Mouse (Mus musculus) spleen, adult 18-20 months (tissue): Measurements from ENCODE around the gene Asna1.
A peak's percentile ranks its signal among the peaks of the same experiment; 100 is the strongest.

Experiments used
- DNase-seq, 2 experiments: peaks; one replicate each; pipeline ENCODE4 v3.0.0; 2022; ENCODE audit warnings: mixed read lengths in 2 of 2

Asna1 gene

DNA sequence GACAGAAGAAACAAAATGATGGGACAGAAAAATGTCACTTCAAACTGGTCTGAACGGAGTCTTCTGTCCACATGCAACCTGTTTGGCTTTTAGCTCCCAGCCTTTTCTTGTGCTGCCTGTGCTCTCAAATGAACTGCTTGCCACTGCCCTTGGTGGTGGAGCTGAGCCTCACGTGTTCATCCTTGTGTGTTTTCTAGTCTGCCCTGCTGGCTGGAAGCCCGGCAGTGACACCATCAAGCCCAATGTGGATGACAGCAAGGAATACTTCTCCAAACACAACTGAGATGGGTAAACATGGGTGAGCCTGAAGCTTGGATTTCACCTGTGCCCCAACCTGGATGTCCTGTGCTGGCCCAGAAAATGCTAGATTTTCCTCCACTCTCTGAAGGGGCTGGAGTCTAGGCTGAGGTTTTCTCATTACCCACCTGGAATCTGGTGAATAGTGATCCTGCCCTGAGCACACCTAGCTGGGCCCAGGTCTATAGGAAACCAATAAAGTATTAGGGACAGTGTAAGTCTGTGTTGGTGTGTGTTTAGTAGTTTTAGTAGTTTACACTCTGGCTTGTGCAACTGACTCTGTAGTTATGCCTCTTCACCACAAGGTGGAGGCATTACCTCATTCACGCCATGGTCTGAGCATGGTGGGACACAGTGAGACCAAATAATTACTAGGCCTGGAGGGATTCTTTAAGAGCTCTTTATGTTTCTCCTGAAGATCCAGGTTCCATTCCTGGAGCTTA lies 51.1 kb downstream of the Asna1 start:
- DNase-seq: no peak

DNA sequence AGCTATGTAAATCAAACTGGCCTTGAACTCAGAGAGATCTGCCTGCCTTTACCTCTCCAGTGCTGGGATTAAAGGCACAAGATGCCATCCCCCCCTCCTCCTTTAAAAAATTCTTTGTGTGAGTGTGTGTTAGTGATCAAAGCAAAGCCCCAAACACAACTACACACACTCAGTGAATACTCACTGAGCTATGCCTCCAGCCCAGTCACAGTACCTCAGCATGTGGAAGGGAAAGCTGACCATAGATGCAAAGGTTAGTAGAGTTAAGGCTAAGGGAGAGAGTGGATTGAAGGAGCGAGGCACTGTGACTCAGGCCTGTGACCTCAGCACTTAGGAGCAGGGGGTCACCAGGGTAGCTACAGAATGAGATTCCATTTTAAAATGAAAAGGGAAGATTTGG lies 52.0 kb downstream of the Asna1 start:
- DNase-seq: no peak

DNA sequence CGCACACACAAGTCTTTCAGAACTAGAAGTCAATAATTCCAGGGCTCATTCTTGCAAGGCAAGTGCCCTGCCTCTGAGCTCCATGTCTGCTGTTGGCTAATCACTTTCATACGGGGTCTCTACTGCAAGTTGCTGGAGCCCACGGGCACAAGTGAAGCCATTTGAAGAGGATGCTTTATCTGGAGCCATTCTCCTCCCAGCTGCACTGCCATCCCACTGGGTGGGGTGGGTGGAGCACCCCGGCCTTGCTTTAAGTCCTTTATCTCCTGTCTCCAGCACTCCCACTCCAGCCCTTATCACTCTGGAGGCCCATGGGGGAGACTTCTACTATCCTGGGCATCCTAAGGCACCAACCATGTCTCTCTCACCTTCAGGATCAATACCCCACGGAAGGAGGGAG lies 54.2 kb downstream of the Asna1 start:
- DNase-seq: no peak

DNA sequence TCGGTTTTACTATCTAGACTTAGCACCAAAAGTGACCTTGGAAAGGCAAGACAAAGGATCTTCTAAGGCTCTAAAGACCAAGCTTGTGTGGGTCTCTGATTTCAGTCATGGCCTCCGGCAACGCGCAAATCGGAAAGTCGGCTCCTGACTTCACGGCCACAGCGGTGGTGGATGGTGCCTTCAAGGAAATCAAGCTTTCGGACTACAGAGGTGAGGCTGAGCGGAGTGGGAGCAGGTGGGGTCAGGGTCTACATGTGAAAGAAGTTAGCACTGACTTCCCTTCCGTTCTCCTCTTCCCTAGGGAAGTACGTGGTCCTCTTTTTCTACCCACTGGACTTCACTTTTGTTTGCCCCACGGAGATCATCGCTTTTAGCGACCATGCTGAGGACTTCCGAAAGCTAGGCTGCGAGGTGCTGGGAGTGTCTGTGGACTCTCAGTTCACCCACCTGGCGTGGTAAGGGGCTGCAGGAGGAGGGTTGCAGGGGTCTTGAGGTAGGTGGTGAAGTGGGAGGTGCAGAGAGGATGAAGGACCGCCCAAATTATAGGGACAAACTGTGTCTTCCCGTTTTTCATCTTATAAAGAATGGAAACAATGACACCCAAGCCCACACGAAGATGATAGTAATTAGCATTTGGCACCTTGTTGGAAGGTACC lies 54.8 kb downstream of the Asna1 start:
- DNase-seq: no peak

DNA sequence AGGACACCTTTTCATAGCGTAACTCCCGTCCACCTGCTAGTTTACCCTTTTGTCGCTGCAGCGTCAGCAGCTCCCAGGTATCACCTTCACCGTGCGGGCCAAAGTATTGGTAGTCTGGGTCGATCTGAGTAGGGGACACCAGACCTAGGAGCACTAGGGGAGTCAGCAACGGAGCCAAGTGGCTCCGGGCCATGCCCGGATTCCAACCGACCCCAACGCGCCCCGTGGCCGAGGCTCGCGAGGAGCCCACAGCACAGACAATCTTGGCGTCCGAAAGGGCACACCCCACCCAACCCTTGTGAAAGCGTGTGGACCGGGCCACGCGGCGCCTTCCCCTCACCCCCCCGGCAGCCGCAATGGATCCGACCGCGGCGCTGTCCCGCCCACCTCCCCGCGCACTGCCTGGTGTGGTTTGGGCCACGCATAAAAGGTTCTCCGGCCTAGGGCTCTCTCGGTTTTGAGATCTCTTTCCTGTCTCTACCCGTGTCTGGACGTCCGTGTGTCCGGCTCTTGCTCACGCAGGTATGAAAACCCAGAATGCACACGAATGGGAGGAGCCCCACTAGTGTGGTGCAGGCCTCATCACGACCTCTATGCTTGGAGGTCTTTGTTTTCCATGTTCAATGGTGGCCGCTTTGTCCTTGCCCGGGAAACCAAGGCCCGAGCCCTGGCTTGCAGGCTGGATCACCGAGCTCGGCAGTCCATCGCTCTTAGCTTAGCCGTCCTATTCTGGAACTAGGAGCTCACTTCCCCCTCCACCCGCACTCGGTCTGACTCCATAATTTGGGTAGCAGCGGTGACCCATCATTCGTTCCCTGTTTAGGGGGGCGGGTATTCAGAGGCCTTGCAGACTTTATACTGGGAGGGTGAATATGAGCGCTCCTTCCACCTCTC lies 55.6 kb downstream of the Asna1 start, which contains the start of the genes Gm49661, Prdx2 and Rnaseh2a:
Gene Gm49661 (minus strand): TSS at position 193 of the 894 bp plus-strand sequence.
Gene Prdx2 (plus strand): TSS at position 347 of the 894 bp plus-strand sequence.
Gene Rnaseh2a (minus strand): TSS at position 527 of the 894 bp plus-strand sequence.
- DNase-seq: peak; percentile 49 to 62

DNA sequence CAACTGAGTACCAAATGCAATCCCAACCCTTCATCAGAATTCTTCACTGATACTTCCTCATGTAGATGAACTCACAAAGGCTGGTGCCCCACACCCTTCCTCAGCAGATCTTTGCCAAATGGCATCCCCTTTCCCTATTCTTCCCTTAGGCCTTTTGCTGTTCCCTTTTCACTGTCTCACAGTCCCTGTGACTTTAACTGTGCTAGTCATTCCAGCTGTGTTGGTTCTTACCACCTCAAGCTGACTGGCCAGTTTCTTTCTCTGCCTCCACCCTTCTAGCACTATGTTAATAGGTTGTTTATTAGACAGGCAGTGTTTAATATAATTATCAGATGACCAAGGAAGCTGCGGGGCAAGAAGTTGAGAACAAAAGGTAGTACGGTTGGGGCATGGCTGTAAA lies 56.4 kb downstream of the Asna1 start:
- DNase-seq: no peak
